Comparison of ENCODE assay signal across 12 mouse cellular contexts in the genomic region with DNA sequence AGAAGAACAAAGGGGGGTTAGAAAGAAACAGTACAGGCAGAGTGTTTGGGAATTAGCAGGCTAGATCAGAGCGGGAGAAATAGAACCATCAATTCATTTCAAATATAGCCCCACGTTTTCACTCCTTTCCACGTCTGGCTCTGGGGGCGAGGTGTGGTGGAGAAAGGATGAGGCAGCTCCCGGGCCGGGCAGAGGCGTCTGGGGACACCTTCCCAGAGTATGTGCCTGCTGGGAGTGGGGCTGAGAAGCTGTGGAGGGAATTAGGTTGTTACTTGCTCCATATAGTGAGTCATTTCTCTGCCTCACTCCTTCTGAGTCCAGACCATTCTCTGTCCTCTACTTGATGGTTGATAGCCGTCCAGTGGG. TPM values are rescaled to one million over a fixed set of nuclear protein-coding genes. Genes with fewer than 3 reads are reported as not detected.
A peak's percentile ranks its signal among the peaks of the same experiment; 100 is the strongest.
DNase-seq lines count a peak whose midpoint lies in the region; ATAC-seq and TF ChIP-seq lines count a peak whose summit lies in the region.
"Had no signal": no experiment of that assay in that cellular context is flagged by ENCODE, and none has a peak within 500 bp of the region (broad histone marks: within the 10 kb centered on the region; RNA-seq: fewer than 3 reads in every experiment).

No protein-coding gene starts in this region.

- no peak overlapping the region for H3K27ac ChIP-seq in heart, embryonic 12.5 days (ENCODE audit: poor library complexity, severe bottlenecking)
- peak overlapping the region; percentile 71 for H3K27ac ChIP-seq in liver, adult 2 months (replicated peaks; ENCODE audit: insufficient read depth, low read depth, low read length)
- H3K27ac ChIP-seq in hindbrain, embryonic 16.5 days (ENCODE audit: low read depth, low read length): no peak overlapping the region
- H3K27ac ChIP-seq: macrophage had no signal

- peak overlapping the region; percentile 65 for H3K4me3 ChIP-seq in heart, embryonic 12.5 days
- peak overlapping the region; percentile 90 for H3K4me3 ChIP-seq in liver, adult 2 months (ENCODE audit: insufficient read depth, low read depth, low read length)
- H3K4me3 ChIP-seq in hindbrain, embryonic 16.5 days (ENCODE audit: low read length): peak overlapping the region; percentile 49

- no peaks in the 10 kb centered on the region for H3K36me3 ChIP-seq in heart, embryonic 12.5 days
- H3K36me3 ChIP-seq in liver, adult 2 months (ENCODE audit: control insufficient read depth, insufficient read depth, low read length): no peaks in the 10 kb centered on the region
- no peaks in the 10 kb centered on the region for H3K36me3 ChIP-seq in hindbrain, embryonic 16.5 days (ENCODE audit: control insufficient read depth, insufficient read depth, low read length)

- no peak overlapping the region for H3K9ac ChIP-seq in heart, embryonic 12.5 days
- H3K9ac ChIP-seq in liver, adult 2 months (ENCODE audit: low read depth, low read length): peak overlapping the region; percentile 82
- peak overlapping the region; percentile 43 for H3K9ac ChIP-seq in hindbrain, embryonic 16.5 days (ENCODE audit: low read depth, low read length)

- DNase-seq in heart, adult 18-20 months: no peak
- no peak for DNase-seq in liver, adult 2 months (ENCODE audit: extremely low read depth, low read depth, low spot score)
- no peak for DNase-seq in liver
- DNase-seq in right cerebral cortex, adult 2 months (ENCODE audit: low spot score in 2 of 2): peak; percentile 68 to 78
- DNase-seq in gastrocnemius, postnatal 4 days (ENCODE audit: low spot score in 2 of 2): no peak
- no peak for DNase-seq in urinary bladder, adult 2 months (ENCODE audit: low spot score)
- DNase-seq: cerebellum, adult 11 months had no signal

- peaks cover 17% of the 10 kb centered on the region; the same call in 1 of the 2 replicates for H3K79me2 ChIP-seq in liver, adult 2 months (ENCODE audit: control insufficient read depth, insufficient read depth, low read length)

- ATAC-seq in heart, embryonic 12.5 days (ENCODE audit: insufficient number of reproducible peaks, low FRiP score): no peak
- peak; percentile 19; the same call in 1 of the 2 replicates for ATAC-seq in hindbrain, embryonic 16.5 days
- ATAC-seq: activated CD4-positive, CD25-positive, alpha-beta regulatory T cell, adult 4 months; CD4-positive, CD25-positive, alpha-beta regulatory T cell, adult 4 months had no signal

- peak overlapping the region; percentile 94 for H3K4me2 ChIP-seq in heart, embryonic 12.5 days
- H3K4me2 ChIP-seq in hindbrain, embryonic 16.5 days (ENCODE audit: low read length): peak overlapping the region; percentile 66

- no peaks in the 10 kb centered on the region for H3K9me3 ChIP-seq in heart, embryonic 12.5 days (replicated peaks)
- no peaks in the 10 kb centered on the region for H3K9me3 ChIP-seq in hindbrain, embryonic 16.5 days (ENCODE audit: control insufficient read depth, low read length)

- no peak for TF ChIP-seq POLR2A in liver, adult 2 months (IDR thresholded peaks at IDR 0.05; ENCODE audit: extremely low read depth, insufficient read depth, low read length)

- H3K4me1 ChIP-seq in heart, embryonic 12.5 days (replicated peaks): peaks cover 13% of the 10 kb centered on the region
- H3K4me1 ChIP-seq in liver, adult 2 months (ENCODE audit: control insufficient read depth, insufficient read depth, low read length): peaks cover 15% of the 10 kb centered on the region
- no peaks in the 10 kb centered on the region for H3K4me1 ChIP-seq in hindbrain, embryonic 16.5 days (ENCODE audit: control insufficient read depth, insufficient read depth, low read depth, low read length)

- TF ChIP-seq CTCF in liver, adult 2 months (IDR thresholded peaks at IDR 0.05; ENCODE audit: low read depth, low read length): no peak

- H3K27me3 ChIP-seq in heart, embryonic 12.5 days (replicated peaks): peaks cover 22% of the 10 kb centered on the region
- H3K27me3 ChIP-seq in liver, adult 2 months (ENCODE audit: control insufficient read depth, insufficient read depth, low read length): no peaks in the 10 kb centered on the region
- peaks cover 6% of the 10 kb centered on the region for H3K27me3 ChIP-seq in hindbrain, embryonic 16.5 days (replicated peaks; ENCODE audit: control insufficient read depth, insufficient read depth, low read length)

- WGBS in heart, embryonic 12.5 days: 46% methylated on average over 8 of the region's 8 CpGs
- WGBS in liver, adult 2 months: 29% methylated on average over 8 of the region's 8 CpGs
- WGBS in hindbrain, embryonic 16.5 days: 47% methylated on average over 8 of the region's 8 CpGs

RNA-seq across cellular contexts. Expression of a gene that starts 0.9 kb away (rescaled TPM):
- 2.7 and 3.6 TPM in 2 replicates for polyA plus RNA-seq in heart, embryonic 12.5 days (2016; fragmentation: Nextera tagmentation; extraction: Ambion mirVana)
- total RNA-seq in heart, adult 18-20 months (2021): under 1 TPM; 0.07 to 0.36 TPM
- 10.1 and 10.5 TPM in 2 replicates for total RNA-seq in liver, adult 2 months (2014; rRNA removed)
- polyA plus RNA-seq in liver, adult 2 months (2012; rRNA removed): 4.3 and 4.8 TPM in 2 replicates
- 6.8 and 8.0 TPM in 2 replicates for polyA plus RNA-seq in hindbrain, embryonic 16.5 days (2015; fragmentation: Nextera tagmentation; extraction: Ambion mirVana)
- total RNA-seq in gastrocnemius, postnatal 4 days (2021): 1 to 10 TPM; 1.5 to 1.7 TPM
- polyA plus RNA-seq in urinary bladder, adult 2 months (2012; rRNA removed): 0.32 and 0.39 TPM in 2 replicates
- polyA plus RNA-seq: activated CD4-positive, CD25-positive, alpha-beta regulatory T cell, adult 4 months; CD4-positive, CD25-positive, alpha-beta regulatory T cell, adult 4 months; macrophage had no signal

Comparison
In these comparisons a context has a peak if more than half of its experiments do, and no peak if none do; other contexts are left out.
1. DNase-seq: peak in right cerebral cortex, adult 2 months (2 of 2); none in heart, adult 18-20 months (0 of 2), liver, adult 2 months (single experiment), liver (single experiment), gastrocnemius, postnatal 4 days (0 of 2) and urinary bladder, adult 2 months (single experiment).
2. Peak in every context shown above with its lines, with median percentiles within 50 percentile points of each other: H3K4me3 ChIP-seq.